Mouse (Mus musculus) left cerebral cortex, adult 8-10 months (tissue): Measurements from ENCODE around the gene Gm38394. TPM values are rescaled to one million over a fixed set of nuclear protein-coding genes. Genes with fewer than 3 reads are reported as not detected.
A peak's percentile ranks its signal among the peaks of the same experiment; 100 is the strongest.

Experiments
- DNase-seq, 2 experiments: peaks; one replicate each; pipeline ENCODE4 v3.0.0; 2022; ENCODE audit warnings: low spot score in 2 of 2
- total RNA-seq, 4 experiments: library from RNA; stranded (reverse); gene quantifications; 2 replicates each; pipeline ENCODE4 v1.2.4; 2022

Gene Gm38394
- total RNA-seq, 4 experiments from 2014 or later: 22.9 to 26.3 (median 25.1) TPM

DNA sequence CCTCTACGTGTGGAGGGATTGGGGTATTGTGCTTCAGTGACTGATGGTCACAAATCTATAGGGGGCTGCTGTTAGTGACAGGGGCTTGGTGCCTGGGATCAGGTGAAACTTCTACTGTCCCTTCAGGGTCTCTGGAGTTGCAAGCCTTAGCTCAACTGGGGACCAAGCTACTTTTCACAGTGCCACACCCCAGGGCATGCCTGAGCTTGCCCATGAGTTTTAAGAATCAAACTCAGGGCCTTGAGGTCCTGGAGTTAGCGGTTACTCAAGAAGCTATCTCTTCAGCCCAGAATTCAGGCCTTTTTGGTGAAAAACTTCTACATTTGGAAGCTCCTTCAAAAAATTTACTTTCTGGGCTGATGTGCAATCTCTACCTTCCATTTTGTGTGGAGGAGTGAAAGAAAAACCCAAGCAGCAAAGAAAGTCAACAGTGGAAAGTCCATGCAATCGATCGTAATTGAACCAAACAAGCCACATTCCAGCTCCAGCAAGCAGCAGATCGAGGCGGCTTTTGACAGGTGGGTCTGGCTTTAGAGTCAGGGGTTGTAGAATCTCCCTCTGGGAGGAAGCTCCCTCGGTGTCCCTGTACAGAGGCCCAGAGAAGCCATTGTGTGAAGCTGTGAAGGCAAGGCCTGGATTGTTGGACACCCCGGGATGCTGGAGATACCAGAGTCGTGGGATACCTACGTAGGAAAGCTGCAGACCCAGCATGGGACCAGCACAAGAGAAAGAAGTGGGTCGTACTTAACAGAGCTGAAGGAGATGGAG, 3.3 kb upstream of the Gm38394 start:
- DNase-seq: no peak

DNA sequence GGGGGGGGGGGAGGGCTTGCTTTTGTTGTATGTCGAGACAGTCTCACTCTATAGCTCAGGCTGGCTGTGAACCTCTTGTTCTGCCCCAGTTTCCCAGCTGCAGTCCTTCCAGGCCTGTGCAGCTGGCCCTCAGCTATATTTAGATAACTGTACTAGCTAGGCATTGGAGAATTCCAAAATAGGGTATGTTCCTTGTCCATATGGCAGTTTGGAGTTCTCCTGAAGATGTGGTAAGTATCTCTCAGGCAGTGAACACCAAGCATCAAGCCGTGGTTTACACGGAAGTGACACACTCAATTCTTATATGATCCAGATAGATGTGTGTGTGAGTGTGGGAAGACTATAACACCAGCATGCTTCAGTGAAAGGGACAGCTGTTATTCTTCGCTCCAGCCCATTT, 2.3 kb upstream of the Gm38394 start:
- DNase-seq: peak in 1 of 2 experiments; percentile 50

GRCm38 (mm10) chr1:133662941-133663340, 1.8 kb upstream of the Gm38394 start:
- DNase-seq: no peak

DNA sequence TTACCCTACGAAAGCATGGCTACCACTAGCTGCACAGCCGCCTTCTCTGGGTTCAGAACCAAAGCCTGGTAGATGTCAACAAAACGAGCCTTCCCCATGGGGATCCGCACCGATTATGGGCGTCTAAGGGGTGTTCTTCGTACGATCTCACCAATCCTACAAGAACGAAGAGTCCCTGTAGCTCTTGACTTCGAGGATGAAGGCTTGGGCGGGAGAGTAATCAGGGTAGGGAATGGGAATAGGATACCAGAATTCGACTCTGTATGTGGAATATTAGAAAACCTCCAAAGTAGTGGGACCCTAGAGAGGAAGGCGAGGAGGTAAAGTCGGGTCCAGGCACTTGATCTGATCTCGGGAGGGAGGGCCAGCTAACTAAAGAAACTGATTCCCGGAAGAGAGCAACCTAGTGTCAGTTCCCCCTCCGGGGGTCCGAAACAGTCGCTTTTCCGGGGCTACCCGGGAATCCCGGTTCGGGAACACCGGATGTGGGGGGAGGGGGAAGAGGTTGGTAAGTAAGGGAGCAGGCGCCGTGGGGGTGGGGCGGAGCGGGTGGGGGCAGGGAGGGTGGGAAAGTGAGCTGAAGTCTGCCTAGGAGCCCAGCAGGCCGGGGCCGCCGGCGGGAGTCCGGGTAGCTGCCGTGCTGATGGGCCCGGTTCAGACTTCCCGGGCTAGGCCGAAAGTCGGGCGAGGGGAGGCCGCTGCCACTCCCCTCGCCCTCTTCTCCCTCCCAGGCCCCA, 484 bp downstream of the Gm38394 start, which contains the start of gene Zbed6:
Zbed6 (minus strand) TSS at position 420 of the 737 bp plus-strand sequence.
- peak in 1 of 2 experiments; percentile 72 for DNase-seq

DNA sequence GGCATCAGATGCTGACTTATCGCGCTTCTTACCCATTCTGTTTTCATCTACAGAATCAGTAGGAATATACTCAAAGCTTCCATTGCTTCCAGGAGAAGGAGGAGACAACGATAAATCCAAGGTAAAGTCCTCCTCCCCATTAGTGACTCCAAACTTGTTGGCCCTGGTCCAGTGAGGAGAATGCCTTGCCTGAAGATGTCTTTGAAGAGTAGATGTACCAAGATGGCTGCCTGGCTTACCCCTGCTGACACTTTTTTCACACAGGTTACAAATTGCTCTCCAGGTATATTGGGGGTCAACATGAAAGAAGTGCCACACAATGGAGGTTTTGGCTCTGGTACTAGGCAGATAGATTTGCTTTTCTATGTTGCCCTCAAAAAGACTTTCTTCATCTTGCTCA, 2.2 kb downstream of the Gm38394 start:
- DNase-seq: no peak

- DNase-seq: no peak
These were observed 4.3 kb downstream of the Gm38394 start for GRCm38 (mm10) chr1:133656811-133657210.

- no peak for DNase-seq
These were observed 8.1 kb downstream of the Gm38394 start for GRCm38 (mm10) chr1:133653033-133653432.

- DNase-seq: no peak
These were observed 10.6 kb downstream of the Gm38394 start for GRCm38 (mm10) chr1:133650288-133651055.

DNA sequence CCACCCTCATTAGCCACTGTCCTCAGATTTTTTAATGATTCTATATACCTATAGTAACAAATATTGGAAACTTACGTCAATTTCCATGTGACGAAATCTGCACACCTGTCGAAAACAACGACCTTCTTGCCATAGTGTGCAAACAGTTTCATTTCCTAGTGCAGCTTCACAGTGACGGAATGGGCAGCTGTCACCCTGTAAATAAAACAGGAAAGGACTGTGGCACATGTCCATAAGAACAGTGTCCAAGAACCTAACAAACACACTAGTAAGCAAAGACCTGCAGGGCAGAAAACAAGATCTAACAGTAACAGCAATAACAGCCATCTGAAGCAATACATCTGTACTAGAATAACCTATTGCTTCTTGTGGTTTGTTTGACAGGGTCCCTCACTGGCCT, 15.5 kb downstream of the Gm38394 start:
- no peak for DNase-seq

- no peak for DNase-seq
These were observed 20.0 kb downstream of the Gm38394 start for GRCm38 (mm10) chr1:133641163-133641562.

- no peak for DNase-seq
These were observed 22.6 kb downstream of the Gm38394 start for GRCm38 (mm10) chr1:133638517-133638916.

DNA sequence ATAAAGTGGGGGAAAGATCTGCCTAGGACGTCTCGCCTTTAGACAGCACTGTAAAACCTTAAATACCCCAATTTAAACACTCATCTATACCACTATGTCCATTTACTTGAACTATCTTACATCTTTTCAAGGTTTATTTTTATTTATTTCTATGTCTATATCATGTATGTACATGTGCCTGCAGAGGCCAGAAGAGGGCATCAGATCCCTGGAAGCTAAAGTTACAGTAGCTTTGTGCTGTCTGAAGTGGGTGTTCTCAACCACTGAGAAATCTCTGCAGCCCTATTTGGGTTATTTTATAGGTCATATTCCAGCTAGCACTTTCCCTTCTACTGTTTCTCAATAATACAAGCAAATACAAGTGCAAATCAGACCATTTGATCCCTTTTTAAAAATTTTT, 28.9 kb downstream of the Gm38394 start:
- DNase-seq: no peak

DNA sequence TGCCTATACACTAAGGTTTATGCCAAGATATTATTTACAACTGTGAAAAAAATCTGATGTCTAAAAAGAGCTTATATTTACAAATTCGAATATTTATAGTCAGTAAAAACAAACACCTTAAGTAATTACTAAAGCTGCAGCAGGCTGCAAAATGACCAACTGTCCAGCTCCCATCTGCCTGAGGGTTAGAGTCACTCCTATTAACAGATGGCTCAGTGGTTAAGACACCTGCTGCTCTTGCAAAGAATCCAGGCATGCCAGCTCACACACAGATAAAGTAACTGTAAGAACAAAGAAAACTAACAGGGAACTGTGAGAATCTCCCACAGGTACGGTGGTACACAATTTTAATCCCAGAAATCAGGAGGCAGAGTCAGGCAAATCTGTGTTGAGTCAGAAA, 36.1 kb downstream of the Gm38394 start:
- no peak for DNase-seq

DNA sequence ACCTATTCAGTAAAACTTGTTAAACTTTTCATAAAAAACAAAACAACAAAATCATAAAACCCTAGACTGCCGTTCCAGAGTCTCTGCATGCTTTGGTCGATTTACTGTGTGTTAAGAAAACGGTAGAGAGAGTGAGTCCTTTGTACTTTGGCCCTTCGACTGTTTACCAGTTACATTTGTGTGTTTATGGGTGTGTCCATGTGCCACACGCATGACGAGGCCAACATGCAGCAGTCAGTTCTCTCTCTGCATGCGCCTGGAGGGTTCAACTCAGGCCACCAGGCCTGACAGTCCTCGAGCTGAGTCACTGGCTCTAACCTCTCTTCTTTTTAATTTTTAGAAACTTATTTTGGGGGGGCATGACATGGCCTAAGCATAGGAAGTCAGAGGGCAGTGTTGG, 42.8 kb downstream of the Gm38394 start:
- no peak for DNase-seq

DNA sequence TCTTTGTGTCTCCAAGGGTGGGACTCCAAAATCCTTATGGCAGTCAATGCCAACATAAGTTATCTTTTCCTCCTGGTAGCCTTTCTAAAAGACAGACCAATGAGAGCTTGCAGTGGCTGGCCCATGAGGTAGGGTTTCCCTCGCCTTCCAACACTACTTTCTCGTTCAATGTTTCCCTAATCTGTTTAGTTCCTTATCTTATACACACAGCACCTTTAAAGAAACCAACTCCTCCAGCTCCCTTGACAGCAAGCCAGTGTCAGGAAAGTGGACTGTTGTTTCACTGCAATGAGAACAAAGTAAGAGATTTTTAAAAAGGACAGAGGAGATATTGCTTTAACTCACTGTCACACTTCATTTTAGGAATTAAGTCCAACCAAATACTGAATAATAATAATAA, 43.2 kb downstream of the Gm38394 start:
- DNase-seq: no peak

DNA sequence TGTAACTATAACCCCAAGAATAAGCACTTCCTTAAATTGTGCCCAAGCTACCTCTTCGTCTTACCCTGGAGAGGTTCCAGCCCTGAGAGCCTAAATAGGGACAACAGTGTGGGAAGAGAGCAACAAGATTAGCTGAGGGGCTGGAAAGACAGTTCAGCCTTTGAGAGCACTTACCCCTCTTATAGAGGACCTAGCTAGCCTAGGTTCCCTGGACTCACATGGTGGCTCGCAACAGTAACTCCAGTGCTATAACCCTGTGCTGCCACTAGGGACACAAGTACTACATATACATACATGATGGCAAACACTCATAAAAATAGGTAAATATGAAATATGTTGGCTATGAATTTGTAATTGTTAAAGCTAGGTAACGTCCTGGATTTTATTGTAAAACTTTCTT, 47.3 kb downstream of the Gm38394 start:
- DNase-seq: no peak

DNA sequence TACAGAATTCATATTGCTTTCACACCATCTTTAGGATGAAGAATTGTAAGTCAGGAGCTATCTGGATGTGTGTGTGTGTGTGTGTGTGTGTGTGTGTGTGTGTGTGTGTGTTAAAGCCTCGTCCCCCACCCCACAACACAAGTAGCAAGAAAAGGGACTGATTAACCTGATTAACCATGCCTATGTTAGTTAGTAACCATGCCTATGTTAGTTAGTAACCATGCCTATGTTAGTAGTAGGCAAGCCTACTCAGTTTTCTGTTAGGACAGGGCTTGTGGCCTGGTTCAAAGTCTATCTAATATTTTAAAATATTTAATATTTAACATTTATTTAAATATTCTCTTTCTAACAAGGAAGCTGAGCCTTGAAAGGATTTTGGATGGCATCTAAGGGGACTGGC, 49.7 kb downstream of the Gm38394 start:
- DNase-seq: no peak

GRCm38 (mm10) chr1:133610601-133611000, 50.5 kb downstream of the Gm38394 start:
- DNase-seq: no peak

GRCm38 (mm10) chr1:133609771-133610502, 51.2 kb downstream of the Gm38394 start, which contains the start of gene Snrpe:
TSS of gene Snrpe (minus strand) at chr1:133610291.
- peak; percentile 88 to 94 for DNase-seq

GRCm38 (mm10) chr1:133603174-133603573, 57.9 kb downstream of the Gm38394 start:
- DNase-seq: no peak
